Mouse (Mus musculus): ENCODE data around the gene Sgf29.

Gene Sgf29

GRCm38 (mm10) chr7:126704121-126704980 lies 55.2 kb downstream of the Sgf29 start:
- peak; percentile 89 for DNase-seq (ENCODE audit: low read depth, low spot score)

GRCm38 (mm10) chr7:126707442-126708174 lies 58.5 kb downstream of the Sgf29 start, which contains the start of gene Coro1a:
Gene Coro1a (minus strand): TSS chr7:126707787.
- no peak for DNase-seq (ENCODE audit: low read depth, low spot score)

DNA sequence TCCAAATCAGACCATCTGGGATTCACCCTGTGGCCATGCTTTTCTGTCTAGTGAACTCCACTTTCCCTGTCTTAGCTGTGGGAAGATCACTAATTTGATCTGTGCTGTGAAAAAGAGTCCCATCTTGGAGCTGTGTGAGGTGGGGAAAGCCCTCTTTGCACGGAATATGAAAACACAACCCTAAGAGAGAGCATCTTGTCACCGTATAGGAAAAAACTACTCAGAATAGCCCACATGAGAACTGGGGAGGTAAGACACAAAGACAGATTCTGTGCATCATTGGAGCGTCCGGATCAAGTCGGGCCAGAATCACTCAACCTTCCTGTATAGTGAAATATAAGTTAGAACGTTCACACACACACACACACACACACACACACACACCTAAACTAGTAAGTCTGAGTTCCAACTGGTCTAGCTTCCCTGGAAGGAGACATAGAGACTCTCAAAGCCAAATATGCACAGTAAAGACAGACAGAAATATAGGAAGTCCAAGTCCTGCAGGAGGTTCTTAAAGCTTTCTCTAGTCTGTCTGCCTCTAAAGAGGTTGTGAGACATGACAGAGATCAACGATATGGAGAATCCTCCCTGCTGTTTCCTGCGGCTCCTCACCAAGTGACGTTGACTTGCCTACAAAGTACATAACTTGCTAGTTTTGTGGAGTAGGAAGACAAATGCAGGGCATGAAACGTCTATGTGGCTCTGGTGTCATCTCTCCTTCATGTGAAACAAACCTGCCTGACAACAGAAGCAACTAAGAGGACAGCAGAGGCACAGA lies 59.3 kb downstream of the Sgf29 start:
- DNase-seq (ENCODE audit: low read depth, low spot score) = no peak

DNA sequence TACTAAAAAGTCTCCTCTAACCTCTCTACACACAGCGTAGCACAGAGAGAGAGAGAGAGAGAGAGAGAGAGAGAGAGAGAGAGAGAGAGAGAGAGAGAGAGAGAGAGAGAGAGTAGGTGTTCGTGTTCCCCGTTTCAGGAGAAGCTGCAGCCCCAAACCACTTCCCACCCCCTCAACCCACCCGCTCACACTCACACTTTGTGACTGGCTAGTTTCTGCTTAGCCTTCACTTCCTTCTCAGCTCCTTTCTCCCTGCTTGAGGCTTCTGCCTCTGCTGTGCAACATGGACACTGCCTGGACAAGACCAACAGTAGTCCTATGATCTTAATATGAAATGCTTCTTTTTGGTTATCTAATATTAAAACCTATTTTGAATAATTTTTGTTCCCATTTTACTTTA lies 61.2 kb downstream of the Sgf29 start:
- DNase-seq (ENCODE audit: low read depth, low spot score) = no peak

DNA sequence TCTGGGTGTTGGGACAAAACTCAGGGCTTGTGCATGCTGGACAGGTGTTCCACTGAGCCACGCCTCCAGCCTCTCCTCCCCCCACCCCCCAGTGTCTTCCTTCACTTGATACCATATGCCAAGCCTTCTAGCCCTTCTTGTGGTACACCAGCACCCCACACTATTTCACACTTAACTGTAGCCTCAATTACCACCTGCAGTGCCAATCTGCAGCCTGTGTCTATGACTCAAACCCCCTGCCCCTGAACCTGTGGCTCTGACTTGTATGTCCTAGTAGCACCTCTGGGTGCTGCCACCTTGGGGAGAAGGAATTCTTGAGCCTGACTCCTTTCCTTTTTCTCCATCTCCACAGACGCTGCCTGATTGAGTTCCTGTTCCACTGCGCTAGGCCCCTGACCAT lies 62.8 kb downstream of the Sgf29 start:
- DNase-seq (ENCODE audit: low read depth, low spot score) = no peak

- no peak for DNase-seq (ENCODE audit: low read depth, low spot score)
Observed at GRCm38 (mm10) chr7:126715679-126716078, 66.6 kb downstream of the Sgf29 start.

- no peak for DNase-seq (ENCODE audit: low read depth, low spot score)
Observed at GRCm38 (mm10) chr7:126717566-126717965, 68.5 kb downstream of the Sgf29 start.

- no peak for DNase-seq (ENCODE audit: low read depth, low spot score)
Observed at GRCm38 (mm10) chr7:126718787-126719337, 69.8 kb downstream of the Sgf29 start.

DNA sequence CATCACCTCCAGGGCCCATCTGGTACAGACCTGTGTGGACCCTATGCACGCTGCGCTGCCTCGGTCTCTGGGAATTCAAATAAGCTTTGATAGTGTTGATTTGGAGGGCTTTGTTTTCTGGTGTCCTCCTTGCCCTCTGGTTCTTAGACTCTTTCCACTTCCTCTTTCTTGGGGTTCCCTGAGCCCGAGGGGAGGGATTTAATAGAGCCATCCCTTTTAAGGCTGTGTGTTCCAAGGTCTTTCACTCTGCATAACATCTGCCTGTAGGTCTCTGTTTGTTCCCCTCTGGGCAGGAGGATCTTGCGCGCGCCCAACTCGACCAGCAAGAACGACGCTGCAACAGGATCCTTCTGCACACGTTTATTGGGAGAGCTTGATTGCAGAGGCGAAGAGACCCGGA lies 72.5 kb downstream of the Sgf29 start:
- DNase-seq (ENCODE audit: low read depth, low spot score) = no peak
